Mouse (Mus musculus) erythroblast, embryonic 14.5 days (primary cell): ENCODE data around the gene Tiam2. TPM values are rescaled to one million over a fixed set of nuclear protein-coding genes. Genes with fewer than 3 reads are reported as not detected.

Experiments
- H3K27me3 ChIP-seq: 2 replicates; pipeline ENCODE4 v1.6.1; 2012; ENCODE audit warnings: inconsistent platforms; ENCODE audit not compliant: control insufficient read depth
- H3K36me3 ChIP-seq: 2 replicates; pipeline ENCODE4 v1.6.1; 2012; ENCODE audit warnings: mild to moderate bottlenecking, inconsistent platforms; ENCODE audit not compliant: control insufficient read depth
- H3K4me1 ChIP-seq: 2 replicates; pipeline ENCODE4 v1.6.1; 2012; ENCODE audit warnings: inconsistent platforms; ENCODE audit not compliant: control insufficient read depth
- H3K4me3 ChIP-seq: replicated peaks from 2 replicates; pipeline ENCODE3; 2012; ENCODE audit warnings: moderate library complexity, mild to moderate bottlenecking, inconsistent platforms
- H3K9me3 ChIP-seq: 2 replicates; pipeline ENCODE4 v1.6.1; 2012; ENCODE audit warnings: low read length, inconsistent platforms, mixed read lengths; ENCODE audit not compliant: control insufficient read depth
- GATA1 ChIP-seq: IDR thresholded peaks from 2 replicates; pipeline ENCODE4 v1.6.1; 2012; ENCODE audit warnings: low read length, inconsistent platforms, mixed read lengths
- TAL1 ChIP-seq: IDR thresholded peaks from 3 replicates; pipeline ENCODE4 v1.6.1; 2012; ENCODE audit warnings: low read length, inconsistent platforms, mixed read lengths
- polyA plus RNA-seq: library from polyadenylated mRNA; stranded (reverse); fragments of >175 nt; gene quantifications from 2 replicates; pipeline ENCODE4 v1.2.3, GENCODE M21; 2012

Gene Tiam2
- polyA plus RNA-seq, 1 experiment = not detected

DNA sequence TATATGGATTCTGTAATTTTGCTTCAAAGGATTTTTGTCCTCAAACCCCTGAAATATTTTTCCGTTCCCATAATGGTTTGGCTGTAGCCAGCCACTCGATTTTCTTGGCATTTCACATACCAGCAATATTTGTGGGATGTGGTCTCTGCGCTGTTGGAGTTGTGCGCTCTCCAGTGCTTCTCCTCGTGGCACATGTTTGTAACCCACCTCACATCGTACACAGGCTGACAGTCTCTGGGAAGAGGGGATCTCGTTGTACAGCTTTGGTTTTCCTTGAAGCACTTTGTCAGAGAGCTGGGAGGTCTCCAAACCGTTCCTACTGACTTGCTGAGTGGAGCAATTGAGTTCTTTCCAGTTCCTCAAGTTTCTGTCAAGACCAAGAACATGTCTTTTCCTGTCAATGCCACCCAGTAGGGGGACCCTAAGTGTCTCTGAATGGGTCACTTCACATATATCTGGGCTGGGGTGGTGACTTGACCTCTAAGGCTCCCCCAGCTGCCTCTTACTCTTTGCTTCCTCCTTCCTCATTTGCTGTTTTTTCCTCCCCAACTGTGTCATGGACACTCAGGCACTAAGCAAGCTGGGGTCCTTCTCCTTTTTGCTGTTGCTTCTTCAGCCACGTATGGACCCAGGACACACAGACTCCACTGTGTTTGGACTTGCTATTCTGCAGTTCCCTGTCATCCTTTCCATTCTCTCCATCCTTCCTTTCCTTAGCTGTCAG is 79.1 kb downstream of the Tiam2 start:
- H3K36me3 ChIP-seq = no peaks in the 10 kb centered on the region
- no peaks in the 10 kb centered on the region for H3K4me1 ChIP-seq
- no peak for TF ChIP-seq GATA1
- TF ChIP-seq TAL1 = no peak
- no peaks in the 10 kb centered on the region for H3K9me3 ChIP-seq
- H3K27me3 ChIP-seq = no peaks in the 10 kb centered on the region
- H3K4me3 ChIP-seq = no peak overlapping the region

DNA sequence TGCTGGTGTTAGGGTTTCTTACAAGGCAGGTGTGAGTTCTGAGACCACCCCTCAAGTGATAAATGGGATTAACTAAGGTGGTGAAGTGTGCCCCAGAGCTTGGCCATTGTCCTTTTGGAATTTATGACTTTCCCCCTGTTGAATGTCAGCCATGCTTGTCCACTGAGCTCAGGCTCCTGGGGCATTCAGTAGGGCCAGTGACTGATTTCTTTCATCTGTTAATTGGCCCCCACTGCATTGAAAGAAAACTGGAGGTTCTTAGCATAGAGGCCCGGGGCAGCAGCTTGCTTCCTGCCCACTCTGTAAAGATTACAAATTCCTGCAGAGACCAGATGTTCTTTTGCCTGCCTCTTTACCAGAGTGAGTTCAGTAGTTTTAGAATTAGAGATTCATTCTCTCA is 80.7 kb downstream of the Tiam2 start:
- H3K4me1 ChIP-seq = no peaks in the 10 kb centered on the region
- TF ChIP-seq TAL1 (no peak), GATA1 (no peak)
- no peaks in the 10 kb centered on the region for H3K36me3 ChIP-seq
- no peaks in the 10 kb centered on the region for H3K9me3 ChIP-seq
- H3K4me3 ChIP-seq = no peak overlapping the region
- no peaks in the 10 kb centered on the region for H3K27me3 ChIP-seq

DNA sequence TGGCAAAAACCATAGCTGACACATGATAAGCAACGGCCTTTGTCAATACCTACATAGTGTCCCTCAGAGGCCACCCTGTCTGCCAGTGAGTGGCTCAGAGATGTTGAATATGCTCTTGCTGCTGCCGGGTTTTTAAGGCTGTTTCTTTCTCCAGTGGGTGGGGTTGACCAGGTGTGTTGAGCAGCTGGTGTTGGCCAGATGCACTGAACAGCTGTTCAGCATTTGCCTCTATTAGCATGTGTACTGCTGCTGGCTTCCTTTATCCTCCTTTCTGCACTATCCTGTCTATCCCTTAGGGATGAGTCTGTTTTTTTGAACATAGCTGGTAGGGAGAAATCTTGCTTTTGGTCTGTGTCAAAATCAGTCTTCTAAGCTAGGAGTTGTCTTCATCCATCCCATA is 83.9 kb downstream of the Tiam2 start:
- H3K9me3 ChIP-seq = no peaks in the 10 kb centered on the region
- H3K36me3 ChIP-seq = no peaks in the 10 kb centered on the region
- TF ChIP-seq GATA1 = no peak
- no peak for TF ChIP-seq TAL1
- H3K27me3 ChIP-seq = no peaks in the 10 kb centered on the region; the same call in 1 of the 2 replicates
- H3K4me3 ChIP-seq = no peak overlapping the region
- H3K4me1 ChIP-seq = no peaks in the 10 kb centered on the region

DNA sequence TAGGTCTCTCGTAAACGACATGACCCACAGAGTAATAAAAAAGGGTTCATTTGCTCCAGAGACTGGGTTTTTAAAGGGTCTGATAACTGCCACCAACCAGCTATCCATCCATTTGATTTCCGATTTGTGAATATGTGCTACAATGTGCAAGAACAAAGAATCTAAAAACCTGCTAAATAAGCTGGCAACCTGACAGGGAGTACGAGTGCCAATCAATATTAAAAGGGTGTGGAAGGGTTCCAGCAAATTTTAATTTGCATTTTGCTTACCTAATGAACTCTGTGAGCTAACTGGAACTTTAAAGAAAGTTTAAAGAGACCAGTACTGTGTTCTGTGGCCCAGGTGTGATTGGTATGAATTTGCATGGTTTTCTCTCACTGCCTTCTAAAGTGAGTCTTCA is 86.4 kb downstream of the Tiam2 start:
- no peaks in the 10 kb centered on the region; the same call in 1 of the 2 replicates for H3K27me3 ChIP-seq
- TF ChIP-seq TAL1 = no peak
- TF ChIP-seq GATA1 = no peak

DNA sequence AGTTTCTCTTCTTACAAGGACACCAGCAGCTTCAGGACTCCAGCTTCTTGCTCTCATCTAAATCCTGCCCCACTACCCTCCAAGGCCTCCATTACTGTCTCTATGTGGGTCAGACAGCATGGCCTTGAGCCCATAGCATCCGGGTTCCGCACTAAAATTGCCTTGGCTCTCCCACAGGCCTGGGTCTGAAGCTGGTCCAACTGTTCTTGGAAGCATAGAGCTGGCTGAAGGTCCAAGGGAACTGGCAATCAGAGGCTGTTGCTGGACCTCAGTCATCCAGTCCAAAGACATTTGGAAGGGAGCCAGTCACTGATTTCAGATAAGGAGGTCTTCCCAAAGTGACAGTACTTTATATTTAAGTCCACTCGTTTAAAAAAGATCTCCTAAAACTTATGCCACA is 89.2 kb downstream of the Tiam2 start:
- no peaks in the 10 kb centered on the region for H3K4me1 ChIP-seq
- H3K27me3 ChIP-seq = no peaks in the 10 kb centered on the region; the same call in 1 of the 2 replicates

More for the DNA sequence above, 86.4 kb downstream of the Tiam2 start:
- H3K9me3 ChIP-seq = no peaks in the 10 kb centered on the region
- no peaks in the 10 kb centered on the region for H3K4me1 ChIP-seq
- no peaks in the 10 kb centered on the region for H3K36me3 ChIP-seq
- no peak overlapping the region for H3K4me3 ChIP-seq

DNA sequence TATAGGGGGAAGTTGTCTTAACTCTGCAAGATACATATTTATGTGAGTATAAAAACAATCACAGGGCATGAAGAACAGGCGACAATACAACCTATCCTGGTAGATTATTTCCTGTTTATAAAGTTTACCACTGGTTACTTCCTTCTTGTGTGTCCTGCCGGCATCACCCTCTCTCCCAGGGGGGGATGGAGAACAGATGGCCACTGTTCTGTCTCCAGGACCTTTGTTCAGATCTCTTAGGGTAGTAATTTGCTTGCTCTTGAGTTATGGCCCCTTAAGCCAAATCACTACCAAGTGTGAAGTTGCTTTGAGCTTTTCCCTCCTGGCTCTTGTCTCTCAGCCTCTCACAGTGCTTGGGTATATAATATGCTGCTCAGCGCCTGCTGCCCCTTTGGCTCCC is 90.0 kb downstream of the Tiam2 start:
- H3K9me3 ChIP-seq = no peaks in the 10 kb centered on the region
- no peaks in the 10 kb centered on the region for H3K36me3 ChIP-seq
- no peaks in the 10 kb centered on the region; the same call in 1 of the 2 replicates for H3K27me3 ChIP-seq
- H3K4me1 ChIP-seq = no peaks in the 10 kb centered on the region
- no peak overlapping the region for H3K4me3 ChIP-seq
- TF ChIP-seq TAL1 = no peak
- no peak for TF ChIP-seq GATA1

More for the DNA sequence above, 89.2 kb downstream of the Tiam2 start:
- H3K36me3 ChIP-seq = no peaks in the 10 kb centered on the region
- TF ChIP-seq GATA1 (no peak), TAL1 (no peak)
- H3K9me3 ChIP-seq = no peaks in the 10 kb centered on the region
- H3K4me3 ChIP-seq = no peak overlapping the region

DNA sequence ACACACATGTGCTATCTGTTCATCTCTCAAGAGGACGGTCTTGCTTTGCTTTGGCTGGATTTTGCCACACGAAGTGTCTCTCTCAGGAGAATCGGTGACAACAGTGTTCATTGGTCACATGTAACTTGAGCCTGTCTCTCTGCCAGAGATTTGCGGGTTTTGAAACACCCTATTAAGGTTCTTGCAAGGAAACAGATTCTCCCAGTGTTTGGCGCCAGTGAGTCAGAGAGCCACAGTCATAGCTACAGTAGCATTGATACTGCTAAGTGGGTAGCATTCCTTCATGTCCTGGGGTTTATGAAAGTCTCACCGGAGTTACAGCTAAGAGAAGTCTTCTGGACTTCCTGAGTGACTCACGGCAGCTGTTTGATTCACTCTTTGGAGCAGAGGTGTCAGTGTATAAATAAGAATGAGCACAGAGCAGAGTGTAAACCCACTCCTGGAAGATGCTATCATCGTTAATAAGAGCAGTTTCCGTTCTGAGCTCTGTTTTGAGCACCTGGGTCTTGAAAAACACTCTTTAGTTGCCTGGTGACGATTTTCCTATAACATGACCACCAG is 93.1 kb downstream of the Tiam2 start:
- Histone ChIP-seq H3K4me1 (no peaks in the 10 kb centered on the region), H3K9me3 (no peaks in the 10 kb centered on the region), H3K27me3 (no peaks in the 10 kb centered on the region), H3K36me3 (no peaks in the 10 kb centered on the region), H3K4me3 (no peak overlapping the region)
- TF ChIP-seq TAL1 (no peak), GATA1 (no peak)

DNA sequence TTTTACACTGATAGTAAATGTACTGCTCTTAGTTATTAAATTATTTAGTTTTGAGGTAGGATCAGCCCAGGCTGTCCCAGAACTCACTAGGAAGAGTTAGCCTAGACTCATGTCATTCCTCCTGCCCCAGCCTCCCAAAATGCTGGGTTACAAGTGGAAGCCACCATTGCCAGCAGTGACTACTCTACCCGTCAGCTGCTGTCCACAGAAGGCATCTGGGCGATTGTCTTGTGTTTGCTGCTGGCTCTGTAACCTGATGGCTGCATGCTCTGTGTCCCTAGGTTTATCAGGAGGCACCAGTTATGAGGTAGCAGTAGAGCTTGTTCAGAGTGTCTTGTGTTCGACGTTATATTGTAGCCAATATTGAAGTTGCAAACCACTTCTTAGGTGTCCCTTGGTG is 93.8 kb downstream of the Tiam2 start:
- Histone ChIP-seq H3K27me3 (no peaks in the 10 kb centered on the region), H3K4me3 (no peak overlapping the region), H3K4me1 (no peaks in the 10 kb centered on the region), H3K9me3 (no peaks in the 10 kb centered on the region), H3K36me3 (no peaks in the 10 kb centered on the region)
- no peak for TF ChIP-seq TAL1
- TF ChIP-seq GATA1 = no peak

DNA sequence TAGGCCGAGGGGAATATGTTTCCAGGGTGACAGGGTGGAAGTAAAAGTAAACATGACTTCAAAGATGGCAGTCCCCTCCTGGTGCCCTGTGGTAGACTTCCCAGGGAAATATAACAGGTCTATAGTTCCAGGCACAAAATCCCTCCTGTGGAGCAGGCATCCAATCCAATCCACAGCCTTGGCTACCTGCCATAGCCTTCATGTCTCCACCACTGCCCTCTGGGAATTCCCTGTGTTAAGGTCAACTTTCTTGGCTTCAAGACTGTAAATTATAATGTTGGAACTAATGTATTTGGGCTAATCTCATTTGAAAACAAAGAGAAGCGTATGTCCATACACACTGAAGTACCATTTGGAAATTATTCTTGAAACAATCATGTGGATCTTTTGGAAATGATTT is 97.0 kb downstream of the Tiam2 start:
- no peak overlapping the region for H3K4me3 ChIP-seq
- no peaks in the 10 kb centered on the region for H3K36me3 ChIP-seq
- no peaks in the 10 kb centered on the region for H3K27me3 ChIP-seq
- no peak for TF ChIP-seq TAL1
- no peak for TF ChIP-seq GATA1
- H3K4me1 ChIP-seq = no peaks in the 10 kb centered on the region
- H3K9me3 ChIP-seq = no peaks in the 10 kb centered on the region

DNA sequence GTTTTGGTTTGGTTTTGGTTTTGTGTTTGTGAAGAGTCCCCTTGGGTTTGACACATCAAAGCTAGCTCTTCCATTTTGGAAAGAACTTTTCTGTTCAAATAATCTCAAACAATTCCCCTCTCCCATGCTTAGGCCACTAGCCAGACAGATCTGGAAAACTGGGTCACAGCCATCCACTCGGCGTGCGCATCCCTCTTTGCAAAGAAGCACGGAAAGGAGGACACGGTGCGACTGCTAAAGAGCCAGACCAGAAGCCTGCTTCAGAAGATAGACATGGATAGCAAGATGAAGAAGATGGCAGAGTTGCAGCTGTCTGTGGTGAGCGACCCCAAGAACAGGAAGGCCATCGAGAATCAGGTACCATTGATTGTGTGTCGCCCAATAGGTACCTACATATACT is 102.3 kb downstream of the Tiam2 start:
- TF ChIP-seq TAL1 (no peak), GATA1 (no peak)
- H3K27me3 ChIP-seq = no peaks in the 10 kb centered on the region
- no peak overlapping the region for H3K4me3 ChIP-seq
- H3K9me3 ChIP-seq = no peaks in the 10 kb centered on the region
- no peaks in the 10 kb centered on the region for H3K36me3 ChIP-seq
- no peaks in the 10 kb centered on the region for H3K4me1 ChIP-seq
